Mouse (Mus musculus) thymus, adult 2 months (tissue): ENCODE measurements around the gene Zbtb9. TPM values are rescaled to one million over a fixed set of nuclear protein-coding genes. Genes with fewer than 3 reads are reported as not detected.

Experiments
- DNase-seq: peaks from one replicate; pipeline ENCODE4 v3.0.0; 2021
- H3K27ac ChIP-seq: fragments of 200-500 bp; 2 replicates; pipeline ENCODE4 v1.5.1; 2012; ENCODE audit warnings: low read length, control low read depth; ENCODE audit not compliant: control insufficient read depth, insufficient read depth
- H3K27me3 ChIP-seq: fragments of 200-500 bp; 2 replicates; pipeline ENCODE4 v1.6.1; 2012; ENCODE audit warnings: mild to moderate bottlenecking, low read length, moderate library complexity, mixed read lengths; ENCODE audit not compliant: control insufficient read depth, insufficient read depth
- H3K36me3 ChIP-seq: fragments of 200-500 bp; 2 replicates; pipeline ENCODE4 v1.6.1; 2012; ENCODE audit warnings: mild to moderate bottlenecking, low read length, moderate library complexity; ENCODE audit not compliant: control insufficient read depth, insufficient read depth
- H3K4me1 ChIP-seq: fragments of 200-500 bp; replicated peaks from 2 replicates; pipeline ENCODE4 v1.6.1; 2012; ENCODE audit warnings: low read length; ENCODE audit not compliant: control insufficient read depth, insufficient read depth
- H3K4me3 ChIP-seq: fragments of 200-500 bp; 2 replicates; pipeline ENCODE4 v1.5.1; 2012; ENCODE audit warnings: mild to moderate bottlenecking, low read length, control low read depth, moderate library complexity; ENCODE audit not compliant: control insufficient read depth, insufficient read depth
- CTCF ChIP-seq: fragments of 200-500 bp; IDR thresholded peaks from 2 replicates; pipeline ENCODE4 v1.5.1; 2012; ENCODE audit warnings: mild to moderate bottlenecking, control low read depth, low read length, moderate library complexity, borderline replicate concordance; ENCODE audit not compliant: control insufficient read depth, poor library complexity, insufficient read depth; ENCODE audit errors: extremely low read depth
- POLR2A ChIP-seq: fragments of 200-500 bp; IDR thresholded peaks from 2 replicates; pipeline ENCODE4 v1.6.1; 2012; ENCODE audit warnings: mild to moderate bottlenecking, low read length, control low read depth, moderate library complexity; ENCODE audit not compliant: control insufficient read depth, poor library complexity, insufficient read depth; ENCODE audit errors: extremely low read depth
- WGBS: fragments of 180-500 bp; shearing (Covaris S2); methylation state at CpG from one replicate; pipeline ENCODE4 v1.1.7; 2018; 5-methylcytosine and 5-hydroxymethylcytosine counted together
- polyA plus RNA-seq: library from polyadenylated mRNA; depleted of rRNA; stranded (reverse); fragments of >200 nt; gene quantifications from 2 replicates; pipeline ENCODE4 v1.2.3, GENCODE M21; 2012

Gene Zbtb9
- polyA plus RNA-seq, 1 experiment, result 54.6 TPM

GRCm38 (mm10) chr17:27027460-27028283 is 54.7 kb downstream of the Zbtb9 start:
- H3K27ac ChIP-seq, result peak overlapping the region; percentile 66
- peak; percentile 72 for DNase-seq
- H3K4me3 ChIP-seq, result peak overlapping the region; percentile 91
- H3K36me3 ChIP-seq, result peaks cover 11% of the 10 kb centered on the region
- no peaks in the 10 kb centered on the region for H3K27me3 ChIP-seq
- TF ChIP-seq POLR2A (no peak), CTCF (no peak)
- 2% methylated on average over 12 of the region's 12 CpGs for WGBS
- H3K4me1 ChIP-seq, result peaks cover 19% of the 10 kb centered on the region

- Histone ChIP-seq H3K4me3 (peak overlapping the region; percentile 91), H3K27ac (peak overlapping the region; percentile 62), H3K4me1 (peaks cover 18% of the 10 kb centered on the region), H3K36me3 (peaks cover 11% of the 10 kb centered on the region), H3K27me3 (no peaks in the 10 kb centered on the region)
- peak; percentile 90 for DNase-seq
- TF ChIP-seq CTCF (peak; percentile 87), POLR2A (no peak)
- WGBS, result under 1% methylated on average over 19 of the region's 19 CpGs
These were observed 55.4 kb downstream of the Zbtb9 start for GRCm38 (mm10) chr17:27028284-27028795.

- Histone ChIP-seq H3K36me3 (peaks cover 10% of the 10 kb centered on the region), H3K4me3 (peak within 1 kb of the TSS; percentile 91), H3K27ac (peak within 1 kb of the TSS; percentile 62), H3K27me3 (no peaks in the 10 kb centered on the region), H3K4me1 (peaks cover 14% of the 10 kb centered on the region)
- WGBS, result 62% methylated on average over 3 of the region's 4 CpGs
- no peak for DNase-seq
- TF ChIP-seq CTCF (no peak), POLR2A (no peak)
These were observed 55.9 kb downstream of the Zbtb9 start, which contains the start of gene Bak1 for GRCm38 (mm10) chr17:27028909-27029308. Gene Bak1 (minus strand): TSS chr17:27029009.

- Histone ChIP-seq H3K4me1 (peaks cover 14% of the 10 kb centered on the region), H3K36me3 (peaks cover 7% of the 10 kb centered on the region), H3K27ac (no peak overlapping the region), H3K27me3 (no peaks in the 10 kb centered on the region), H3K4me3 (no peak overlapping the region)
- TF ChIP-seq CTCF (no peak), POLR2A (no peak)
- no peak for DNase-seq
- WGBS, result 96% methylated on average over 14 of the region's 14 CpGs
These were observed 56.5 kb downstream of the Zbtb9 start for GRCm38 (mm10) chr17:27029431-27029830.

GRCm38 (mm10) chr17:27030896-27031295 is 57.9 kb downstream of the Zbtb9 start:
- 94% methylated on average over 4 of the region's 4 CpGs for WGBS
- peaks cover 13% of the 10 kb centered on the region for H3K4me1 ChIP-seq

GRCm38 (mm10) chr17:27032328-27032727 is 59.4 kb downstream of the Zbtb9 start:
- 73% methylated on average over 7 of the region's 7 CpGs for WGBS
- H3K27me3 ChIP-seq, result no peaks in the 10 kb centered on the region
- no peak overlapping the region for H3K27ac ChIP-seq
- no peak for DNase-seq
- TF ChIP-seq CTCF, result no peak
- no peak for TF ChIP-seq POLR2A
- no peak overlapping the region for H3K4me3 ChIP-seq
- H3K4me1 ChIP-seq, result peaks cover 4% of the 10 kb centered on the region
- H3K36me3 ChIP-seq, result no peaks in the 10 kb centered on the region

More at GRCm38 (mm10) chr17:27030896-27031295, 57.9 kb downstream of the Zbtb9 start:
- H3K36me3 ChIP-seq, result no peaks in the 10 kb centered on the region
- TF ChIP-seq POLR2A (no peak), CTCF (no peak)
- DNase-seq, result no peak
- no peak overlapping the region for H3K4me3 ChIP-seq
- H3K27me3 ChIP-seq, result no peaks in the 10 kb centered on the region
- no peak overlapping the region for H3K27ac ChIP-seq
